Mouse (Mus musculus): ENCODE results near the gene Trh.

- no peak for TF ChIP-seq CTCF (IDR thresholded peaks at IDR 0.05; ENCODE audit: low read depth)
- TF ChIP-seq EP300 (IDR thresholded peaks at IDR 0.05; ENCODE audit: low read depth) = no peak
These were observed 2.9 kb upstream of the Trh start for GRCm38 (mm10) chr6:92247215-92247919.
